Mouse (Mus musculus) neural tube, embryonic 12.5 days (tissue): ENCODE measurements around the gene Zxdb. TPM values are rescaled to one million over a fixed set of nuclear protein-coding genes. Genes with fewer than 3 reads are reported as not detected.

Source experiments
- polyA plus RNA-seq: library from polyadenylated mRNA; unstranded; fragments of >200 nt; fragmentation: Nextera tagmentation; extraction: Ambion mirVana; gene quantifications from 2 replicates; pipeline ENCODE4 v1.2.1, GENCODE M21; 2016

Zxdb gene
- polyA plus RNA-seq, 1 experiment from 2014 or later = 2.1 TPM

Other genes starting within 250 kb of the Zxdb start
- 951 and 981 TPM in 2 replicates for gene Maged1, start 182.4 kb upstream of the Zxdb start, polyA plus RNA-seq
- 12.1 and 13.5 TPM in 2 replicates for gene Gspt2, start 88.5 kb upstream of the Zxdb start, polyA plus RNA-seq